Mouse (Mus musculus) CD4-positive helper T cell, adult 2 months (primary cell): ENCODE measurements around the gene Dagla.

Experiments used
- DNase-seq: peaks from one replicate; pipeline ENCODE4 v3.0.0-alpha.2; 2012; ENCODE audit warnings: low read depth, missing footprints, low spot score

Gene Dagla

GRCm38 (mm10) chr19:10203146-10203847, 101.4 kb downstream of the Dagla start:
- no peak for DNase-seq

GRCm38 (mm10) chr19:10198723-10199122, 106.0 kb downstream of the Dagla start:
- DNase-seq: peak; percentile 78

- no peak for DNase-seq
These were observed 106.4 kb downstream of the Dagla start for GRCm38 (mm10) chr19:10198286-10198685.

- DNase-seq: no peak
These were observed 107.5 kb downstream of the Dagla start for GRCm38 (mm10) chr19:10197130-10197529.
